Mouse (Mus musculus) layer of hippocampus, adult 9-10 months (tissue): Measurements from ENCODE around the gene Speer4e.
"Not testable (repeated sequence)": the region's sequence is repeated elsewhere in the genome, so short reads cannot be mapped to it uniquely, and the experiment has no call there.

Source experiments
- DNase-seq: peaks from one replicate; pipeline ENCODE4 v3.0.0; 2022; ENCODE audit warnings: low spot score

The Speer4e gene

GRCm38 (mm10) chr5:14938329-14938728, at the start of gene Speer4e:
TSS of gene Speer4e (minus strand) at chr5:14938429.
- not testable (repeated sequence) for DNase-seq

- not testable (repeated sequence) for DNase-seq
These were observed 48.6 kb upstream of the Speer4e start for GRCm38 (mm10) chr5:14986649-14987387.

- not testable (repeated sequence) for DNase-seq
These were observed 40.6 kb upstream of the Speer4e start, which contains the start of gene Gm10354 for GRCm38 (mm10) chr5:14978835-14979234. TSS of gene Gm10354 (minus strand) at chr5:14978935.

GRCm38 (mm10) chr5:14977368-14977767, 39.1 kb upstream of the Speer4e start:
- not testable (repeated sequence) for DNase-seq

- not testable (repeated sequence) for DNase-seq
These were observed 37.1 kb upstream of the Speer4e start for GRCm38 (mm10) chr5:14975294-14975693.

- DNase-seq = not testable (repeated sequence)
These were observed 34.6 kb upstream of the Speer4e start for GRCm38 (mm10) chr5:14972841-14973240.

- not testable (repeated sequence) for DNase-seq
These were observed 25.6 kb upstream of the Speer4e start for GRCm38 (mm10) chr5:14963821-14964220.

GRCm38 (mm10) chr5:14961502-14961901, 23.3 kb upstream of the Speer4e start:
- DNase-seq = not testable (repeated sequence)

- not testable (repeated sequence) for DNase-seq
These were observed 17.9 kb upstream of the Speer4e start for GRCm38 (mm10) chr5:14955928-14956706.

- not testable (repeated sequence) for DNase-seq
These were observed 15.4 kb upstream of the Speer4e start for GRCm38 (mm10) chr5:14953587-14953986.

GRCm38 (mm10) chr5:14952749-14953148, 14.5 kb upstream of the Speer4e start:
- DNase-seq = not testable (repeated sequence)

GRCm38 (mm10) chr5:14951822-14952221, 13.6 kb upstream of the Speer4e start:
- not testable (repeated sequence) for DNase-seq

- DNase-seq = not testable (repeated sequence)
These were observed 9.4 kb upstream of the Speer4e start for GRCm38 (mm10) chr5:14947482-14948198.

GRCm38 (mm10) chr5:14945524-14945923, 7.3 kb upstream of the Speer4e start:
- not testable (repeated sequence) for DNase-seq

GRCm38 (mm10) chr5:14941043-14941442, 2.8 kb upstream of the Speer4e start:
- DNase-seq = not testable (repeated sequence)

- DNase-seq = not testable (repeated sequence)
These were observed 4.5 kb downstream of the Speer4e start for GRCm38 (mm10) chr5:14933721-14934120.

GRCm38 (mm10) chr5:14927047-14927446, 11.2 kb downstream of the Speer4e start:
- DNase-seq = not testable (repeated sequence)

- DNase-seq = not testable (repeated sequence)
These were observed 23.4 kb downstream of the Speer4e start, which contains the start of gene Gm9758 for GRCm38 (mm10) chr5:14914799-14915198. TSS of gene Gm9758 (minus strand) at chr5:14914899.

GRCm38 (mm10) chr5:14914361-14914760, 23.9 kb downstream of the Speer4e start:
- DNase-seq = not testable (repeated sequence)

- not testable (repeated sequence) for DNase-seq
These were observed 34.7 kb downstream of the Speer4e start for GRCm38 (mm10) chr5:14903539-14903938.

- no peak for DNase-seq
These were observed 46.0 kb downstream of the Speer4e start for GRCm38 (mm10) chr5:14892242-14892641.

- not testable (repeated sequence) for DNase-seq
These were observed 52.9 kb downstream of the Speer4e start for GRCm38 (mm10) chr5:14885291-14885690.
